Mouse (Mus musculus): ENCODE measurements around the gene Atxn3.

Atxn3 gene

DNA sequence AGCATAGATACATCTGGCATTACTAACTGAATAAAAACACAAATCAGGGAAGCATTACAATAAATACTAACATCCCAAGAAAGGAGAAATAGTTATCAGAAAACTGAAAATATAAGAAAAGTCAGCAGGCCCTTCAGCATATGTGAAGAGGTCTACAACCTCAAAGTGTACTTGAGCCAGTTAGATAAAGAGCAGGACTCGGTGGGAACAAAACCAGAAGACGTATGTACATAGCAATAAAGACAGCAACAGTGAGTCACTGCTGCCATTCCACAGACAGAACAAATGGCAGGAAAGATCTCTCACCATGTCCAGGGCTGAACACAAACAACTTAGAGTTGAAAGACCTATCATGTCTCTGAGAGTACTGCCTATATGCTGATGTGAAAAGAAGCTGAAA is 69.7 kb downstream of the Atxn3 start:
- no peak for DNase-seq

DNA sequence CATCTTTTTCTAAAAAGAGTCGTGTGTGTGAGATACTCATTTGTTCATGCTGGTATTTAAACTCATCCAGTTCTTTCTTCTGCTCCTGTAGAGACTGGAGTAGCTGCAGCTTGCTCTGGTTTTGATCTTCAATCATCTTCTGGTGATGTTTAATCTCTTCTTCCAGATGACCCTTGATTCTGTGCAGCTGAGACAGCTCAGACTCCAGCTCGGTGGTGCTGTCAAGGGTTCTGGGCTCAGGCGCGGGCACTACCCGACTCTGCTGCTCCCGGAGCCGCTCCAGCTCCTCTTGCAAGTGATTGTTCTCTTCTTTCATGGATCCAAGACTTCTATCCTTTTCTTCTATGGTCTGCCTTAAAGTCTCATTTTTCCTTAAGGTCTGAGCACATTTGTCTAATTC is 73.1 kb downstream of the Atxn3 start:
- peak; percentile 63 for DNase-seq

DNA sequence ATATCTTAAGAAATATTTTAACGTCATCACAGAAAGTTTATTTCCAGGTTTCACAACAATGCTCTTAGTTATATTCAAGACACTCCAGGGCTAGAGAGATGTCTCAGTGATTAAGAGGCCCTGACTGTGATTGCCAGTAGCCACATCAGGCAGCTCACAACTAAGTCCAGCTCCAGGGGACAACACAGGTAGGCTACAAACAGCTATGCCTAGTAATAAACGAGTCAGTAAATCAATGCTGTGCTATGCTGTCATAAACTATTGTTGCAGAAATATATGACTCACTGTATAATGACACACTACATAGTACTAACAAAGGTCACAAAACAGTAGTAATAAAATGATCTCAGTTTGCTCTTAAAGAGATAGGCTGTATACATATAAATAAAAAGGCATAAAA is 81.7 kb downstream of the Atxn3 start:
- no peak for DNase-seq

DNA sequence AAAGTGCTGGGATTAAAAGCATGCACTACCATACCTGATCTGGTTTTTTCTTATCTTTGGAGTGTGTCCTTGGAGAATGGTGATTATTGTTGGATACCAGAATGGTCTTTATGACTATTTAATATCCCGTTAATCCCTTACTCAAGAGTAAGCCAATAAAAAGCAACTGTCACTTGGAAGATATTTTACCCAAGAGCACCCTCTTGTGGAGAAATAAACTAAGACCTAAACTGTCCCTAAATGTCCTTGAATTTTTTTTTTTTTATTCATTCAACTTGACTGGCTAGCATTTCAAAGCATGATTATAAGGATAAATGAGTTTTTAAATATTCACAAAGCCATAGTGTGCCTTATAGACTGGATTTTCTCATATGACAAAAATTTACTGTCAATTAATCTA is 82.9 kb downstream of the Atxn3 start:
- no peak for DNase-seq
